Mouse (Mus musculus) erythroblast, adult 5-6 weeks (primary cell): ENCODE results near the gene Defa33. TPM values are rescaled to one million over a fixed set of nuclear protein-coding genes. Genes with fewer than 3 reads are reported as not detected.
"Not testable (repeated sequence)": the region's sequence is repeated elsewhere in the genome, so short reads cannot be mapped to it uniquely, and the experiment has no call there.

Source experiments
- ATAC-seq: replicated peaks from 2 replicates; pipeline ENCODE4 v1.8.0; 2016; ENCODE audit warnings: moderate number of reproducible peaks, mild to moderate bottlenecking, moderate TSS enrichment, inconsistent platforms; ENCODE audit not compliant: poor library complexity, low FRiP score, severe bottlenecking
- total RNA-seq, 2 experiments: library from RNA; stranded (forward) in 1 of 2; stranded (reverse) in 1 of 2; fragments of 150-400 nt in 1 of 2; fragments of 200-764, 138-1000 nt in 1 of 2; gene quantifications; 2 replicates each; pipeline versions ENCODE4 v1.2.3 to v1.2.4; 2015 to 2017; ENCODE audit warnings: low replicate concordance in 2 of 2

Defa33 gene
- not detected in 2 replicates for total RNA-seq (2015; ENCODE audit: low replicate concordance)
- not detected in 2 replicates for total RNA-seq (2017; ENCODE audit: low replicate concordance)

GRCm38 (mm10) chr8:21391511-21391910, at the start of gene Defa33:
TSS of gene Defa33 (plus strand) at chr8:21391811.
- not testable (repeated sequence) for ATAC-seq

GRCm38 (mm10) chr8:21378215-21378614, 13.4 kb upstream of the Defa33 start, which contains the start of gene Defa2:
TSS of gene Defa2 (plus strand) at chr8:21378515.
- ATAC-seq, result not testable (repeated sequence)

- ATAC-seq, result not testable (repeated sequence)
Observed at GRCm38 (mm10) chr8:21427111-21427510, 35.5 kb downstream of the Defa33 start, which contains the start of gene Defa36. TSS of gene Defa36 (plus strand) at chr8:21427411.

Other genes starting within 250 kb of the Defa33 start
- gene Defa22, start 229.5 kb upstream of the Defa33 start, total RNA-seq (2015; ENCODE audit: low replicate concordance), result not detected in 2 replicates
- not detected in 2 replicates for gene Defa22, start 229.5 kb upstream of the Defa33 start, total RNA-seq (2017; ENCODE audit: low replicate concordance)
- not detected in 2 replicates for gene Defa31, start 200.2 kb upstream of the Defa33 start, total RNA-seq (2015; ENCODE audit: low replicate concordance)
- gene Defa31, start 200.2 kb upstream of the Defa33 start, total RNA-seq (2017; ENCODE audit: low replicate concordance), result not detected in 2 replicates
- not detected in 2 replicates for gene Gm15293, start 190.2 kb upstream of the Defa33 start, total RNA-seq (2015; ENCODE audit: low replicate concordance)
- not detected in 2 replicates for gene Gm15293, start 190.2 kb upstream of the Defa33 start, total RNA-seq (2017; ENCODE audit: low replicate concordance)
- not detected in 2 replicates for gene Gm15292, start 142.1 kb upstream of the Defa33 start, total RNA-seq (2015; ENCODE audit: low replicate concordance)
- not detected in 2 replicates for gene Gm15292, start 142.1 kb upstream of the Defa33 start, total RNA-seq (2017; ENCODE audit: low replicate concordance)
- gene Defa27, start 76.3 kb upstream of the Defa33 start, total RNA-seq (2015; ENCODE audit: low replicate concordance), result not detected in 2 replicates
- gene Defa27, start 76.3 kb upstream of the Defa33 start, total RNA-seq (2017; ENCODE audit: low replicate concordance), result not detected in 2 replicates
- gene Defa29, start 64.8 kb upstream of the Defa33 start, total RNA-seq (2015; ENCODE audit: low replicate concordance), result not detected in 2 replicates
- gene Defa29, start 64.8 kb upstream of the Defa33 start, total RNA-seq (2017; ENCODE audit: low replicate concordance), result not detected in 2 replicates
- not detected in 2 replicates for gene Defa2, start 13.3 kb upstream of the Defa33 start, total RNA-seq (2015; ENCODE audit: low replicate concordance)
- not detected in 2 replicates for gene Defa2, start 13.3 kb upstream of the Defa33 start, total RNA-seq (2017; ENCODE audit: low replicate concordance)
- not detected in 2 replicates for gene Defa36, start 35.6 kb downstream of the Defa33 start, total RNA-seq (2015; ENCODE audit: low replicate concordance)
- not detected in 2 replicates for gene Defa36, start 35.6 kb downstream of the Defa33 start, total RNA-seq (2017; ENCODE audit: low replicate concordance)
- not detected in 2 replicates for gene Gm7849, start 64.7 kb downstream of the Defa33 start, total RNA-seq (2015; ENCODE audit: low replicate concordance)
- gene Gm7849, start 64.7 kb downstream of the Defa33 start, total RNA-seq (2017; ENCODE audit: low replicate concordance), result not detected in 2 replicates
- gene Defa20, start 117.4 kb downstream of the Defa33 start, total RNA-seq (2015; ENCODE audit: low replicate concordance), result not detected in 2 replicates
- not detected in 2 replicates for gene Defa20, start 117.4 kb downstream of the Defa33 start, total RNA-seq (2017; ENCODE audit: low replicate concordance)
- gene Defa32, start 137.2 kb downstream of the Defa33 start, total RNA-seq (2015; ENCODE audit: low replicate concordance), result not detected in 2 replicates
- not detected in 2 replicates for gene Defa32, start 137.2 kb downstream of the Defa33 start, total RNA-seq (2017; ENCODE audit: low replicate concordance)
- not detected in 2 replicates for gene Defa37, start 173.6 kb downstream of the Defa33 start, total RNA-seq (2015; ENCODE audit: low replicate concordance)
- gene Defa37, start 173.6 kb downstream of the Defa33 start, total RNA-seq (2017; ENCODE audit: low replicate concordance), result not detected in 2 replicates
- gene Defa28, start 191.2 kb downstream of the Defa33 start, total RNA-seq (2015; ENCODE audit: low replicate concordance), result not detected in 2 replicates
- not detected in 2 replicates for gene Defa28, start 191.2 kb downstream of the Defa33 start, total RNA-seq (2017; ENCODE audit: low replicate concordance)
- gene Gm7861, start 202.7 kb downstream of the Defa33 start, total RNA-seq (2015; ENCODE audit: low replicate concordance), result not detected in 2 replicates
- not detected in 2 replicates for gene Gm7861, start 202.7 kb downstream of the Defa33 start, total RNA-seq (2017; ENCODE audit: low replicate concordance)
- not detected in 2 replicates for gene Defa26, start 226.4 kb downstream of the Defa33 start, total RNA-seq (2015; ENCODE audit: low replicate concordance)
- gene Defa26, start 226.4 kb downstream of the Defa33 start, total RNA-seq (2017; ENCODE audit: low replicate concordance), result not detected in 2 replicates